Mouse (Mus musculus) thymus, postnatal 4 days (tissue): ENCODE measurements around the gene Slc31a1.

Source experiments
- DNase-seq: peaks from one replicate; pipeline ENCODE4 v3.0.0; 2021

The Slc31a1 gene

DNA sequence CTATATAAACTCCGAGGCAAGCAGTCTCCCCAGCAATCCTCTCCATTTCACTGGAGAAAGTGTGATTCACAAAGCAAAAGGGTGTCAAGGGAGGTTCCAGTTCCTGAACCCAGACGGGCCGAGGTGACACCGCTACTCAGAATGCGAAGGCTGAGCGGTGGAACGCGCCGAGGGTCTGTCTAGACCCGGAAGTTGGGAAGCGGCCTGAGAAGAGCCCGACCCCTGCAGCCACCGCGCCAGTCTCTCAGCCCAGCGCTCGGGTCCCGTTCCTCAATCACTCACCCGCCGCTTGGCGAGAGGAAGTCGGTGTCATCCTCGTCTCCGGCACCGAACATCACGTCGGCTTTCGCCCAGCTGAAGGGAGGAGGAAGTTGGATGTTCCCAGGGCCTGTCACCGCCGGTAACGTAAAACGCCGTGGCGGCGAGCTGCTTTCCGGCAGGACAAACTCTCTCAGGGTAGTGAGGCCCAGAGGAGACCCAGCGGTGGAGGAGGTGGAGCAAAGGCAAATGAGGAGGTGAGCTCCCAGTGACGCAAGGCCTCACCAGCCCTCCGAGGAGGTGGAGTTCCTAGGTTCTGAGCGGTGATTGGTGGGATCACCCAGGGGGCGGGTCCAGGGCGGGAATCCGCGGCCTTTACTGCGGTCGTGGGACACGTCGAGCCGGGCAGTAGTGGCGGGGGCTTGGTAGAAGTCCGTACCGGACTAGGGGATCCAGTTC is at the start of gene Slc31a1, which contains the start of gene Fkbp15:
TSS of gene Slc31a1 (plus strand) at position 640 of the 717 bp plus-strand sequence.
TSS of gene Fkbp15 (minus strand) at position 461 of the 717 bp plus-strand sequence.
- peak; percentile 95 for DNase-seq

- DNase-seq, result no peak
These were observed 47.7 kb upstream of the Slc31a1 start for GRCm38 (mm10) chr4:62312821-62313220.

DNA sequence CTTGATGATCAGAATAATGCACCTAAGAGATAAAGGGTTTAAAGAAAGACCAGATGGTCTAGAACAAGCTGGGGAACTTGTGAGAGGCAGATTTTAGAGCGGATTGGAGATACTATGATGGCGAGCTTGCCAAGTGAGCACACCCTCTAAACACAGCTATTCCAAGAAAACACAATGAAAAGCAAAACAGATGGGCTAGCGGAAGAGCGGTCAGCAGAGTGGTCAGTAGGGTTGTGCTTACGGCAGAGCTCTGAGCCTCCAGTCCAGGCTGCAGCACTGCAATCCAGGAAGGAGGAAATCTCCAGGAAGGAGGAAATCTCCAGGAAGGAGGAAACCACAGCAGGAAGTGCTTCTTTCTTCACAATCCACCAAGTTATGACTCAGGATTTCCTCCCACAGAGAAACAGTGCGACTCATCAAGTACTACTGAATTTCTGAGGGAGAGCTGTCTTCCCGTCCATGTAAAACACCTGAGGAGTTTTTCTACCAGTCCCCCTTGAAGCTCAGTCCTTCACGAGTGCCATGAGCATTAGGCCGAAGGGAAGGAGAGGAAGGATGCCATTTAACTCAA is 46.8 kb upstream of the Slc31a1 start:
- DNase-seq, result no peak

GRCm38 (mm10) chr4:62314516-62314915 is 46.0 kb upstream of the Slc31a1 start:
- DNase-seq, result no peak

DNA sequence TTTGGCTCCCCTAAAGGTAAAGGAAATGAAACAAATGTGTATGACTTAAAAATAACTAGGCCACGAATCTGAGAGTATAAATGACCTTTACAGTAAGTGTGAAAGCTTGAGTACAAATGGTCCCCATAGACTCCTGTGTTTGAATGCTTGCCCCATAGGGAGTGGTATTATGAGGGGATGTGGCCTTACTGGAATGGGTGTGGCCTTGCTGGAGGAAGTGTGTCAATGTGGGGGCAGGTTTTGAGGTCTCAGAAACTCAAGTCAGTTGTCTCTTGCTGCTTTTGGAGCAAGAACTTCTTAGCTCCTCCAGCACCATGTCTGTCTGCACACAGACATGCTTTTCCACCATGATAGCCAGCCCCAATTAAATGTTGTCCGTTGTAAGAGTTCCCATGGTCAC is 44.1 kb upstream of the Slc31a1 start:
- DNase-seq, result no peak

DNA sequence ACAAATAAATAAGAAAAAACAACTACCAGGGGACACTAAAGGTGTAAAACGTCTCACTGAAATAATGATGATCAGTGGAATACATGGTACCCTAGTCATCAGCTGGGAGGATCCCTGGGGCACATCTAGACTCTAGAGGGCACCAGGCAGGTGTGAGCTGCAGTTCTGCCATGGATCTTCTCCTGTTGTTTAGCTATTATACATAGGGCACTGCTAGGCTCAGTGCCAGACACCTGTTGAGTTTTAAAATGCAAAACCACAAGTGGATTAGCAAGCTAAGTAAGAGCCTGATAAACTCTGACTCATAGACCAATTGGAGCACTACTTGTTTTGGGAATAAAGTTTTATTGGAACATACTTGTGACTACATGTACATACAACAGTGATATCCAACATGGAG is 42.2 kb upstream of the Slc31a1 start:
- DNase-seq, result no peak

DNA sequence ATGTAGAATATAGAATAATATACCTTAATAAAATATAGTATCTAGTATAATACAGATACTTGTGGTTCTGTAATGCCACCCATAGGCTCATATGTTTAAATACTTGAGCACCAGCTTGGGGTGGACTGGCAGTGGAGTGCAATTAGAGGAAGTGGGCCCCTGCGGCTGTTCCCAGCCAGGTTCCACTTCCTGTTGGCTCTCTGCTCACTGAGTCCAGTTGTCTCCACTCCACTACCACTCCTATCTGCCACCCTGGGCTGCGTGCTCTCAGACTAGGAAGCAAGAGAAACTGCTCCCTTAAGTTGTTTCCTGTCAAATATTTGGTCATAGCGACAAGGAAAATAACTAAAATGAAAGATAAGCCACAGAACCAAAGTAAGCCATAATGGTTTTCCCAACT is 37.8 kb upstream of the Slc31a1 start:
- no peak for DNase-seq

DNA sequence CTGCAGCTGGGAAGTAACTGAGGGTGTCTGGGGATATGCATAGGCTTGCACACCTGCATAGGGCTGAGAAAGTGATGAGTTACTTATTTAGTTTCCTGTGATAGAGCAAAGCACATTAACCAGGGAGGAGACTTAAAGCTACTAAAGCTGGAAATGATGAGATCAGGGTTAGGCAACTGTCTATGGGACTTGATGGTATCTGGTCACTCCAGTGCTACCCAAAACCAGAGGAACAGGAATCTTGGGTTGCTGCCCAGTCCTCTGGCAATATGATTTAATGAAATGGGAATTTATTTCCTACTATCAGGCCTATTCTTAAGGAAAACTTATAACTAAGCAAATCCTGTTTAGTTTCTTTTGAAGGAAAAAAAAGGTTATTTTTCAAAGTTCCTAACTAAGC is 34.4 kb upstream of the Slc31a1 start:
- DNase-seq, result no peak

DNA sequence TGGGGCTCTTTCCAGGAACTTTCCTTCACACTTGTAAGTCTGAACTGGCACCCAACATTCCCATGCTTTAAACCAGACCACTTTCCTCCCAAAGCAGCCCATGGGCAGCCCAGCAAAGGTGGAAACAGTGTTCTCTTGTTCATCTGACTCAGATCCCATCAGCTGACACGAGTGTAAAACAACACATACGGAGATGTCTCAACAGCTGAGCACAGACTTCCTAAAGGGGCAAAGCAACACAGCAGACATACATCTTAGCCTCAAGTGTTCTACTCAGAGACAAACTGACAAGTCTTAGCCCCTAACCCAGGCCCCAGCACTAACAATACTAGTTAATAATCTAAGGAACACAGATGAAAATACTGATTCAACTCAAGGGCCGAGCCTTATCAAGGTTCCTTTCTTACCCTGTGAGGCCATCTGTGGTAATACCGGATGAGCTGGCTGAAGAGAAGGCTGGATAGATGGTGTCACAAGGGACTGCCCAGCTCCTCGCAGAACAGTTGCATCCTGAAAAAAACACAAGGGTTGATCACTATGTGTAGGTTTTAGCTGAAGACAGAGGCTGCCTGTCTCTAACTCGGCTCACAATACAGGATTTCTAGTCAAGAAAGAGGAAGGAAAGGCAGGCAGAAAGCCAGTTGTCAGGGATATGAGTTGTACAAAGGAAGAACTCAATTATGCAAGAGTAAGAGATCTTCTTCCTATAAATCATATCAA is 31.4 kb upstream of the Slc31a1 start:
- no peak for DNase-seq

DNA sequence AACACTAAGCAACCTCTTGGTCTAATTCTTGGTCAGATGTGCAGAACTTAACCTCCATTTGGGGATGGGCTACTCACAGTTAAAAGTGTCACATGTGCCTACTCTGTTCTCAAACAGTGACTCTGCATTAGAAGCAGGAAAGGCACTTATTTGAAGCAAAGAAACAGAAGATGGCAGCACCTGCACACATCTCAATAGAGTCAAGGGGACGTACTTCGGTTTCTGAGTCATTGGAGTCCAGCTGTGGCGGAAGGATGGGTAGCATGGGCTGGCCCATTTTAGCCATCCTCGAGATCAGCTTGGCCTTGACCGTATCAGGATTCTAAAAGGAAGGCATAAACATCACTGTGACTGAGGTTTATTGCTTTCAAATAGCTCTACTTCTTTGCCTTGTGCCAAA is 28.6 kb upstream of the Slc31a1 start:
- no peak for DNase-seq

- DNase-seq, result no peak
These were observed 22.0 kb upstream of the Slc31a1 start for GRCm38 (mm10) chr4:62338536-62338935.

- DNase-seq, result no peak
These were observed 16.5 kb upstream of the Slc31a1 start for GRCm38 (mm10) chr4:62344000-62344399.

GRCm38 (mm10) chr4:62345827-62346226 is 14.7 kb upstream of the Slc31a1 start:
- no peak for DNase-seq

DNA sequence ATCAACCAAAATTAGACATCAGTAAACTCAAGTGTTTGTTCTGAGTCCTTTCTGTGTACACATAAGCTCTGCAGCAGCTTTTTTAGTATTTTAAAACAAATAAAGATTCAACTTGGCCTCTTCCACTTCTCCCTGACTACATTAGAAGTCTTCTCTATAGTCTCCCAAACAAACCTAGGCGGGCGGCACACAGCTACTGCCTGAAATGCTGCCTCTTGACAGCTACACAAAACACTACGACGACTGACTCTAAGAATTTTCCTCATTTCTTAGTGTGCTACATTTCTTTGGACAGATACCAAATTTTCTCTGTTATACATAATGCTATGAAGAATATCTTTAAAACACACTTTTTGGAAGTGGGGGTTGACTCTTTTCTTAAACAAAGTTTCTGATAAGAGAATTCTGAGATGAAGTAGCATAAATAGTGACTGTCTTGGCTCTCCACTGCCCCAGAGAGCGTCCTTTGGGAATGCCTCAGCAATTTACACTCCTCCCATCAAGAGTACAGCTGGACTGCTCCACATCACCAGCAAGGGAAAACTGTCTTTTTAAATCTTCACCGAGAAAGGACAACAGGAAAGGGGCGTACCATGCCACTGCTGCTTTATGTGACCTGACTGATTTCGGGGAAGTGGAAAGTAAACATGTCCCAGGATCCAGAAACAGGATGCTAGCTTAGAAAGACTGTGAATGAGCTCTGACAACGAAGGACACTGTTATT is 12.8 kb upstream of the Slc31a1 start:
- no peak for DNase-seq

GRCm38 (mm10) chr4:62348329-62348705 is 12.2 kb upstream of the Slc31a1 start:
- DNase-seq, result no peak

DNA sequence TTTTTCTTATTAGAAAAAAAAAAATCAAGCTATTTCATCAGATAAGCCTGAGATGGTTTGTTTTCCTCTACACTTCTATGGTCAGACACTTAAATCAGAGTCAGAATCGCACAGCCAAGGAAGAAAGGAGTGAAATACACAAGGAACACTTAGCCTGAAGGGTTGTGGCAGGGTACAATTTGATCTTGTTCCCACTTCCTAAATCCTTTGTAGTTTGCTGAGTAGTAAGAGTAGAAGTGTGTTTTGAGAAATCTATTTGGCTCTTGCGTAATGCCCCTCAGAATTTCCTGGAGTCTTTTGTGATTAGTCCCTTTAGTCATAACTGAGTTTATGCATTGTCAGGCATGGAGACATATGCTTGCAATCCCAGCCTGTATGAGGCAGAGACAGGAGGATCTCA is 11.2 kb upstream of the Slc31a1 start:
- DNase-seq, result no peak

DNA sequence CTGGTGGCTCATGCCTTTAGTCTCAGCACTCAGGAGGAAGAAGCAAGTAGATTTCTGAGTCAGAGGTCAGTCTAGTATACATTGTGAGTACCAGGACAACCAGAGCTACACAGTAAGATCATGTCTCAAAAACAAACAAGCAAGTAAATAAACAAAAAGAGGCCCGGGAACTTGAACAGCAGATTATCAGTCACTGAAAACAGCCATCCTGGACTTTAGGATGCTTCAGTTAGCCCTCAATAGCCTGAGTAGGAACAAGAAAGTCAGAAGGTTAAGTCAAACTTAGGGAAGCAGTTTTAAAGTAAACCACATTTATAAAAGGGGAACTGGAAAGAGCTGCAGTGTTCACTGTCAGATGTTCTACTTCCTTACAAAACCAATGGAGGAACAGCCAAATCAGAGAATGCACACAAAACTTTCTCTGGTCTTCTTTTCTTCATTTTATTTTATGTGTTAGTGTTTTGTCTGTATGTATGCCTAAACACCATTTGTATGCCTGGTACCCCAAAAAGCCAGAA is 2.8 kb upstream of the Slc31a1 start:
- no peak for DNase-seq

- no peak for DNase-seq
These were observed 1.2 kb upstream of the Slc31a1 start for GRCm38 (mm10) chr4:62359256-62359775.

- no peak for DNase-seq
These were observed 403 bp downstream of the Slc31a1 start for GRCm38 (mm10) chr4:62360805-62361455.

DNA sequence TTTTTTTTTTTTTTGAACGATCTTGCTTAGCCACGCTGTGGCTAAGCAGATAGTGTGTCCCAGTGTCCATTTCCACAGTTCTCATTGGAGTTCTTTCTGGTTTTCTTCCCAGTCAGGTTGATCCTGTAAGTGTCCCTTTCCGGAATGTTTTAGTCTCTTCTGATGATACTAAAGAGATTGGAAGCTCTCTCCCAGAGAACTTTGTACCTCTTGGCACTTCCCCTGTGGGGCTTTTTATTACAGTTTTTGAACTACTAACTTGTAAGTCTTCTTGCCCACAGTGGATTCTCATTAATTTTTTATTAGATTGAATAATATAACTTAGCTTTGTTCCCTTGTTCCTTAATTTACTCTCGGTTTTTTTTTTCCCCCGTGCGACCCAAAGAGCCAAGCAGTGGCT is 1.0 kb downstream of the Slc31a1 start:
- no peak for DNase-seq

DNA sequence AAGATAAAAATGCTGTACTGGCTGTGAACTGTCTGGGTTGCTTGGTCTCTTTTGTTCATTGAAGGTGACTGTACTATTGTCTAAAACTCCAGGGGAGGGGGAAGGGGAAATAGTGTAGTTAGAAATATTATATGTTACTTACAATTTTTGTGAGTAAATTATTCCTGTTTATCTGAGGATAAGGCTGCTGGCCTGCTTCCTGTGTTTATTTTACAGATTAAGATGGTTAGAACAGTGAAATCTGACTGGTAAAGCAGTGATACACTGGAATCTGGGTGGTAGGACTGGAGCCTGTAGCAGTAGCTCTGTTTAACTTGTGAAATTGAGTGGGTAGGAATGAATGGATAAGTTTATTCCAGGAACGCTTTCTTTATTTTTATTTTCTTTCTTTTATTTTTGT is 1.5 kb downstream of the Slc31a1 start:
- DNase-seq, result no peak

- DNase-seq, result no peak
These were observed 1.9 kb downstream of the Slc31a1 start for GRCm38 (mm10) chr4:62362437-62362836.
